Mouse (Mus musculus) olfactory bulb, adult 2 months (tissue): Measurements from ENCODE around the gene Pid1.

Source experiments
- CTCF ChIP-seq: fragments of 200-500 bp; IDR thresholded peaks from 2 replicates; pipeline ENCODE4 v1.5.1; 2012; ENCODE audit warnings: low read depth, mild to moderate bottlenecking, low read length, moderate library complexity; ENCODE audit not compliant: insufficient read depth
- POLR2A ChIP-seq: fragments of 200-500 bp; IDR thresholded peaks from 2 replicates; pipeline ENCODE4 v1.6.1; 2012; ENCODE audit warnings: mild to moderate bottlenecking, low read depth, low read length, moderate library complexity; ENCODE audit not compliant: insufficient read depth

GRCm38 (mm10) chr1:84211507-84211906, 152.5 kb downstream of the Pid1 start:
- TF ChIP-seq CTCF (no peak), POLR2A (no peak)
